Mouse (Mus musculus): ENCODE data around the gene Rsu1. TPM values are rescaled to one million over a fixed set of nuclear protein-coding genes. Genes with fewer than 3 reads are reported as not detected.
A peak's percentile ranks its signal among the peaks of the same experiment; 100 is the strongest.

The Rsu1 gene
- polyA plus RNA-seq, 1 experiment from 2014 or later = 147 TPM

GRCm38 (mm10) chr2:13176304-13176620 is 95.0 kb downstream of the Rsu1 start:
- no peak for ATAC-seq (ENCODE audit: low FRiP score, low TSS enrichment)
- Histone ChIP-seq H3K4me3 (ENCODE audit: low read length) (no peak overlapping the region), H3K27ac (ENCODE audit: low read length) (no peak overlapping the region), H3K9ac (replicated peaks; ENCODE audit: low read length) (no peak overlapping the region), H3K4me1 (ENCODE audit: insufficient read depth, low read length) (peaks cover 3% of the 10 kb centered on the region; the same call in 1 of the 2 replicates), H3K27me3 (ENCODE audit: insufficient read depth, low read length) (no peaks in the 10 kb centered on the region; the same call in 1 of the 2 replicates), H3K9me3 (ENCODE audit: low read length) (no peaks in the 10 kb centered on the region), H3K4me2 (replicated peaks; ENCODE audit: low read depth, low read length) (no peak overlapping the region), H3K36me3 (ENCODE audit: insufficient read depth, low read length) (no peaks in the 10 kb centered on the region)
- WGBS = 53% methylated on average over 4 of the region's 4 CpGs

GRCm38 (mm10) chr2:13175536-13176303 is 95.5 kb downstream of the Rsu1 start:
- no peak overlapping the region for H3K4me3 ChIP-seq (ENCODE audit: low read length)
- WGBS = 48% methylated on average over 28 of the region's 28 CpGs
- ATAC-seq (ENCODE audit: low FRiP score, low TSS enrichment) = peak; percentile 75; the same call in 1 of the 2 replicates
- no peaks in the 10 kb centered on the region; the same call in 1 of the 2 replicates for H3K27me3 ChIP-seq (ENCODE audit: insufficient read depth, low read length)
- no peak overlapping the region for H3K27ac ChIP-seq (ENCODE audit: low read length)
- H3K4me2 ChIP-seq (replicated peaks; ENCODE audit: low read depth, low read length) = no peak overlapping the region
- H3K9me3 ChIP-seq (ENCODE audit: low read length) = no peaks in the 10 kb centered on the region
- peaks cover 3% of the 10 kb centered on the region; the same call in 1 of the 2 replicates for H3K4me1 ChIP-seq (ENCODE audit: insufficient read depth, low read length)
- H3K36me3 ChIP-seq (ENCODE audit: insufficient read depth, low read length) = no peaks in the 10 kb centered on the region
- H3K9ac ChIP-seq (replicated peaks; ENCODE audit: low read length) = no peak overlapping the region

- no peak for ATAC-seq (ENCODE audit: low FRiP score, low TSS enrichment)
- Histone ChIP-seq H3K27ac (ENCODE audit: low read length) (no peak overlapping the region), H3K36me3 (ENCODE audit: insufficient read depth, low read length) (no peaks in the 10 kb centered on the region), H3K9me3 (ENCODE audit: low read length) (no peaks in the 10 kb centered on the region), H3K27me3 (ENCODE audit: insufficient read depth, low read length) (no peaks in the 10 kb centered on the region; the same call in 1 of the 2 replicates), H3K4me2 (replicated peaks; ENCODE audit: low read depth, low read length) (no peak overlapping the region), H3K4me3 (ENCODE audit: low read length) (no peak overlapping the region), H3K9ac (replicated peaks; ENCODE audit: low read length) (no peak overlapping the region), H3K4me1 (ENCODE audit: insufficient read depth, low read length) (peaks cover 3% of the 10 kb centered on the region; the same call in 1 of the 2 replicates)
- WGBS = 72% methylated on average over 7 of the region's 7 CpGs
Observed at GRCm38 (mm10) chr2:13174461-13174860, 96.8 kb downstream of the Rsu1 start.

- no peak overlapping the region for H3K4me2 ChIP-seq (replicated peaks; ENCODE audit: low read depth, low read length)
- no peaks in the 10 kb centered on the region for H3K9me3 ChIP-seq (ENCODE audit: low read length)
- H3K36me3 ChIP-seq (ENCODE audit: insufficient read depth, low read length) = no peaks in the 10 kb centered on the region
- no peak overlapping the region for H3K9ac ChIP-seq (replicated peaks; ENCODE audit: low read length)
- 0 out of 2 replicates have a peak, but pooled peaks cover 3% of the 10 kb centered on the region for H3K4me1 ChIP-seq (ENCODE audit: insufficient read depth, low read length)
- no peaks in the 10 kb centered on the region for H3K27me3 ChIP-seq (ENCODE audit: insufficient read depth, low read length)
- no peak overlapping the region for H3K27ac ChIP-seq (ENCODE audit: low read length)
- no peak overlapping the region for H3K4me3 ChIP-seq (ENCODE audit: low read length)
- WGBS = 63% methylated on average over 5 of the region's 5 CpGs
- ATAC-seq (ENCODE audit: low FRiP score, low TSS enrichment) = no peak
Observed at GRCm38 (mm10) chr2:13170651-13171050, 100.6 kb downstream of the Rsu1 start.

GRCm38 (mm10) chr2:13169962-13170361 is 101.3 kb downstream of the Rsu1 start:
- no peak overlapping the region for H3K9ac ChIP-seq (replicated peaks; ENCODE audit: low read length)
- no peaks in the 10 kb centered on the region for H3K4me1 ChIP-seq (ENCODE audit: insufficient read depth, low read length)
- H3K36me3 ChIP-seq (ENCODE audit: insufficient read depth, low read length) = no peaks in the 10 kb centered on the region
- no peak overlapping the region for H3K4me2 ChIP-seq (replicated peaks; ENCODE audit: low read depth, low read length)
- H3K27me3 ChIP-seq (ENCODE audit: insufficient read depth, low read length) = no peaks in the 10 kb centered on the region
- H3K9me3 ChIP-seq (ENCODE audit: low read length) = no peaks in the 10 kb centered on the region
- H3K4me3 ChIP-seq (ENCODE audit: low read length) = no peak overlapping the region
- no peak overlapping the region for H3K27ac ChIP-seq (ENCODE audit: low read length)
- ATAC-seq (ENCODE audit: low FRiP score, low TSS enrichment) = no peak
- 90% methylated on average over 6 of the region's 6 CpGs for WGBS

- 81% methylated on average over 4 of the region's 4 CpGs for WGBS
- no peak overlapping the region for H3K4me2 ChIP-seq (replicated peaks; ENCODE audit: low read depth, low read length)
- no peaks in the 10 kb centered on the region for H3K36me3 ChIP-seq (ENCODE audit: insufficient read depth, low read length)
- no peak overlapping the region for H3K27ac ChIP-seq (ENCODE audit: low read length)
- H3K9ac ChIP-seq (replicated peaks; ENCODE audit: low read length) = no peak overlapping the region
- ATAC-seq (ENCODE audit: low FRiP score, low TSS enrichment) = no peak
- H3K9me3 ChIP-seq (ENCODE audit: low read length) = no peaks in the 10 kb centered on the region
- H3K4me3 ChIP-seq (ENCODE audit: low read length) = no peak overlapping the region
- H3K4me1 ChIP-seq (ENCODE audit: insufficient read depth, low read length) = no peaks in the 10 kb centered on the region
- H3K27me3 ChIP-seq (ENCODE audit: insufficient read depth, low read length) = no peaks in the 10 kb centered on the region
Observed at GRCm38 (mm10) chr2:13169158-13169890, 101.9 kb downstream of the Rsu1 start.

- H3K36me3 ChIP-seq (ENCODE audit: insufficient read depth, low read length) = no peaks in the 10 kb centered on the region
- H3K9ac ChIP-seq (replicated peaks; ENCODE audit: low read length) = no peak overlapping the region
- ATAC-seq (ENCODE audit: low FRiP score, low TSS enrichment) = 0 out of 2 replicates have a peak, but pooled peaks have one; percentile 27
- no peaks in the 10 kb centered on the region for H3K9me3 ChIP-seq (ENCODE audit: low read length)
- H3K27ac ChIP-seq (ENCODE audit: low read length) = no peak overlapping the region
- no peak overlapping the region for H3K4me3 ChIP-seq (ENCODE audit: low read length)
- H3K4me2 ChIP-seq (replicated peaks; ENCODE audit: low read depth, low read length) = no peak overlapping the region
- WGBS = 51% methylated on average over 5 of the region's 5 CpGs
- H3K27me3 ChIP-seq (ENCODE audit: insufficient read depth, low read length) = no peaks in the 10 kb centered on the region
- no peaks in the 10 kb centered on the region for H3K4me1 ChIP-seq (ENCODE audit: insufficient read depth, low read length)
Observed at GRCm38 (mm10) chr2:13168743-13169142, 102.5 kb downstream of the Rsu1 start.

- Histone ChIP-seq H3K9ac (replicated peaks; ENCODE audit: low read length) (no peak overlapping the region), H3K36me3 (ENCODE audit: insufficient read depth, low read length) (no peaks in the 10 kb centered on the region), H3K4me2 (replicated peaks; ENCODE audit: low read depth, low read length) (no peak overlapping the region), H3K9me3 (ENCODE audit: low read length) (no peaks in the 10 kb centered on the region), H3K4me1 (ENCODE audit: insufficient read depth, low read length) (no peaks in the 10 kb centered on the region), H3K4me3 (ENCODE audit: low read length) (no peak overlapping the region), H3K27me3 (ENCODE audit: insufficient read depth, low read length) (no peaks in the 10 kb centered on the region), H3K27ac (ENCODE audit: low read length) (no peak overlapping the region)
- no peak for ATAC-seq (ENCODE audit: low FRiP score, low TSS enrichment)
- WGBS = 72% methylated on average over 2 of the region's 2 CpGs
Observed at GRCm38 (mm10) chr2:13161717-13162116, 109.5 kb downstream of the Rsu1 start.

- Histone ChIP-seq H3K36me3 (ENCODE audit: insufficient read depth, low read length) (no peaks in the 10 kb centered on the region), H3K27me3 (ENCODE audit: insufficient read depth, low read length) (no peaks in the 10 kb centered on the region), H3K27ac (ENCODE audit: low read length) (no peak overlapping the region), H3K4me3 (ENCODE audit: low read length) (no peak overlapping the region), H3K9me3 (ENCODE audit: low read length) (no peaks in the 10 kb centered on the region), H3K4me1 (ENCODE audit: insufficient read depth, low read length) (no peaks in the 10 kb centered on the region), H3K4me2 (replicated peaks; ENCODE audit: low read depth, low read length) (no peak overlapping the region), H3K9ac (replicated peaks; ENCODE audit: low read length) (no peak overlapping the region)
- ATAC-seq (ENCODE audit: low FRiP score, low TSS enrichment) = no peak
- 55% methylated on average over 6 of the region's 6 CpGs for WGBS
Observed at GRCm38 (mm10) chr2:13145245-13145644, 126.0 kb downstream of the Rsu1 start.

GRCm38 (mm10) chr2:13134890-13135289 is 136.3 kb downstream of the Rsu1 start:
- no peaks in the 10 kb centered on the region for H3K36me3 ChIP-seq (ENCODE audit: insufficient read depth, low read length)
- no peaks in the 10 kb centered on the region for H3K27me3 ChIP-seq (ENCODE audit: insufficient read depth, low read length)
- no peak overlapping the region for H3K9ac ChIP-seq (replicated peaks; ENCODE audit: low read length)
- WGBS = 85% methylated on average over 2 of the region's 2 CpGs
- H3K4me1 ChIP-seq (ENCODE audit: insufficient read depth, low read length) = no peaks in the 10 kb centered on the region
- no peak overlapping the region for H3K27ac ChIP-seq (ENCODE audit: low read length)
- no peak overlapping the region for H3K4me3 ChIP-seq (ENCODE audit: low read length)
- H3K4me2 ChIP-seq (replicated peaks; ENCODE audit: low read depth, low read length) = no peak overlapping the region
- no peak for ATAC-seq (ENCODE audit: low FRiP score, low TSS enrichment)
- no peaks in the 10 kb centered on the region for H3K9me3 ChIP-seq (ENCODE audit: low read length)

Measured in kidney, embryonic 16.5 days (tissue).